Mouse (Mus musculus) fat pad, adult 2 months (tissue): ENCODE measurements around the gene Syngr3.
"Not testable (repeated sequence)": the region's sequence is repeated elsewhere in the genome, so short reads cannot be mapped to it uniquely, and the experiment has no call there.

ENCODE experiments used
- DNase-seq: peaks from one replicate; pipeline ENCODE4 v3.0.0-alpha.2; 2011; ENCODE audit warnings: low read depth, low spot score; ENCODE audit errors: extremely low read depth

The Syngr3 gene

DNA sequence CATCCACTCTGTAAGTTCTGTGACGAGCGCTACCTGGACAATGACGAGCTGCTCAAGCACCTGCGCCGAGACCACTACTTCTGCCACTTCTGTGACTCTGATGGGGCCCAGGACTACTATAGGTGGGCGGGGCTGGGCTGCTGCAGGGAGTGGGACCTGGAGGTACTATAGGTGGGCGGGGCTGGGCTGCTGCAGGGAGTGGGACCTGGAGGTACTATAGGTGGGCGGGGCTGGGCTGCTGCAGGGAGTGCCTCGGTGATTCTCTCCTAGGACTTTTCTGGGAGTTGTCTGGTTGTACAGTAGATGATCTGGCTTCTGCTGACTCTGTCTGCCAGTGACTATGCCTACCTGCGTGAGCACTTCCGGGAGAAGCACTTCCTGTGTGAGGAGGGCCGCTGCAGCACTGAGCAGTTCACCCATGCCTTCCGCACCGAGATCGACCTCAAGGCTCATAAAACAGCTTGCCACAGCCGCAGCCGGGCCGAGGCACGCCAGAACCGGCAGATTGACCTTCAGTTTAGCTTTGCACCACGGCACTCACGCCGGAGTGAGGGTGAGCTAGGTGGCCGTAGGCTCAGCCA lies 12.2 kb downstream of the Syngr3 start:
- DNase-seq, result no peak

DNA sequence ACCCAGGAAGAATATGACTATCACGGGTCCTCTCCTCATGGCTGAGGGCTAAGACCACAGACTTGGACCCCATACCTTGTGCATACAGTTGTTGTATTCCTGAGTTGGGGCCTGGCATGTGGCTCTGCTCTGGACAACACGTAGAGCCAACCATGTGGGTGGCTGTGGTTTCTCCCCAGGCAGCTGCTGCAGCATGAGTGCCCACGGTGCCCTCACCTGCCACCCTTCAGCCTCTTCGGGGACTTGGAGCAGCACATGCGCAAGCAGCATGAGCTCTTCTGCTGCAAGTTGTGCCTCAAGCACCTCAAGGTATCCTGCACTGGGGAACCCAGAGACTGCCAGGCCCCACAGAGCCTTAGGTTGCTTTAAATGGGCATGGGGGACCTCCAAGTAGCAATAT lies 12.9 kb downstream of the Syngr3 start:
- no peak for DNase-seq

DNA sequence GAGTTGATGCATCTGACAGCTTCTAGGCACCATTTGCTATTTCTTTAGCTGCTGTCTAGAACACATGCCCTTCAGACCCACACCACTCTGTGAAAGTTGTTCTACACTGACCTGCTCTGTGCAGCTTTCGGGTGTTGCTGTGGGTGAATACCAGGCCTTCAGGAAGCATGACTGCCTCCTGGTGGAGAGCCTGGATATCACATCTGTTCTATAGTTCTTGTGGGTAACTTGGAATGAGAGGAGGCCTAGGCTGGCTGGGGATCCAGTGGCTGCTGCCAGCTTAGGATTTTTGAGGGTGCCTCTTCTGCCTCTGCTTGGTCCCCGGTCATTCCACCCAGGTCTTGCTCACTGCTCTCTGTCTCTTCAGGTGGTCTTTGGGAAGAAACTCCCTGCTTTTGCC lies 13.6 kb downstream of the Syngr3 start:
- no peak for DNase-seq

DNA sequence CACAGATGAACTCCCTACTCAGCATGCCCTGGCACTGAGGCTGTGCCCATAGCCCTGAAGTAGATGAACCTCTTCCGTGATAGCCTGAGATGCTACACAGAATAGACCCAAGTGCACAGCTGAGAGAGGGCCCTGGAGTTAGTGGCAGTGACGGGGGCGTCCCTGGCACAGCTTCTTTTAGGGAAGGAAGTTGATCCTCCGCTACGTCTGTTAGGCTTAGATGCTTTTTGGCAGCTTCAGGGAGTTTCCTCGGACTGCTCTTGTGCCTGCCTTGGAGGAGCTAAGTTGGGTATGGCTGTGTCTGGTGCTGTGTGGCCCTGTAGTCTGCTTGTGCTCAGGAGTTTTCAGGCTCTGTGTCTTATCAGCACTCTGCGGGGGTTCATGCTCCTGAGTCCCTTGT lies 15.5 kb downstream of the Syngr3 start:
- DNase-seq, result no peak

DNA sequence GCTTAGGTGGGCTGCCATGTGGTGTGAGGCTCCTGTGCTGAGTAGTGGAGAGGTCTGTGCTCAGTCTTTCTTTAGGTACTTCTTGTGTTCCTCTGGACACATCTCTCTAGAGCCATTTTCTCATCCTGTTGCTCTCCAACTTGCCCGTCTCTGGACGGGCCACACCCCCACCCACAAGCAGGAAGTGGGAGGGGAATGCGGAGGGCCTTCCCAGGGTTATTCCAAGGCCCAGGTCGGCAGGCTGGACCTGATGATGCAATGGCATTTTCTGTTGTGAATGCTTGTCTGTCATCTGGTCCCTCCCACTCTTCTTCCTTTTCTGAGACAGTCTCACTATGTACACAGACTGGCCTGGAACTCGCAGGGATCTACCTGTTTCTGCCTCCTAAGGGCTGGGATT lies 17.6 kb downstream of the Syngr3 start:
- DNase-seq, result no peak

DNA sequence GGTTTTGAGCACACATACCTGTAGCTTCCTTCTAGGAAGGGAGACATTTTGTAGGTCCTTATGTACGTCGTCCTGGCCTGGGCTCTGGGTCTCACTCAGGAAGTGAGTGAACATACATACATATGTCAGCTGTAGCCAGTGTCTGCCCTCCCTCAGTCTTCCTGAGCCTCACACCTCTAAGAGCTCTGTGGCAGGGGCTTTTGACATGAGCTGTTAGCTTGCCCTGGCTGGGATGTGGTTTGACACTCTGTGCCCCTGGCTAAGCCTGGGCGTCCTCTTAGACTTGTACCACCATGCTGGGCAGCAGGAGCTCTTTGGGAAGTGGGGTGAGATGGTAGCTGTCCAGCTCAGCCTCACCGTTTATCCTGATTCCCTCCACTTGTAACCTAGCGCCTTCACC lies 18.4 kb downstream of the Syngr3 start:
- no peak for DNase-seq

DNA sequence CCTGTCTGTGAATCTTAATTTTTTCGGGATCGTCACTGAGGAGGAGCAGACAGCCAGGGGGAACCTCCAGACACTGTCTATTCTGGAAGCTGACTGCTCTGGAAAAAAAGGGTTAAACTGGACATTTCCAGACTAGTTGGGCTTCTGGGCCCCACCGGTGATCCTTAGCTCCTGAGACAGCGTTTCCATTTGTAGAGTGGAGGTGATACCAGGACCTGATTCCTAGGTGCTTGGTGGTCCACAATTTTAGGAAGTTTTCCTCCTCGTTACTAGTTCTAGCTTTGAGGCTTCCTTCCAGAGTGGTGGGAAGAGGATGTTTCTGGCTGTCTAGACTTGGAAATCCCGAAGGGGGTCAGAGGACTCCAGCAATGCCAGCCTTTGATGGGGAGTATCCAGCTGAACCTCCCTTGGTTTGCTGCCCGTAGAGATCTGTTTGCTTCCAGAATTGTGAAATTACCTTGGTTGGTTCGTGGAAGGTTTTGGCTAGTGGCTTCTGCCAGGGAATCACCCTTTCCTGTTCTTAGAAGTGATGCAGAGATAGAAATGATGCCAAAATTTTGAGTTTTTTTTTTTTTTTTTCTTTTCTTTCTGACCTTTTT lies 19.4 kb downstream of the Syngr3 start:
- DNase-seq, result no peak

DNA sequence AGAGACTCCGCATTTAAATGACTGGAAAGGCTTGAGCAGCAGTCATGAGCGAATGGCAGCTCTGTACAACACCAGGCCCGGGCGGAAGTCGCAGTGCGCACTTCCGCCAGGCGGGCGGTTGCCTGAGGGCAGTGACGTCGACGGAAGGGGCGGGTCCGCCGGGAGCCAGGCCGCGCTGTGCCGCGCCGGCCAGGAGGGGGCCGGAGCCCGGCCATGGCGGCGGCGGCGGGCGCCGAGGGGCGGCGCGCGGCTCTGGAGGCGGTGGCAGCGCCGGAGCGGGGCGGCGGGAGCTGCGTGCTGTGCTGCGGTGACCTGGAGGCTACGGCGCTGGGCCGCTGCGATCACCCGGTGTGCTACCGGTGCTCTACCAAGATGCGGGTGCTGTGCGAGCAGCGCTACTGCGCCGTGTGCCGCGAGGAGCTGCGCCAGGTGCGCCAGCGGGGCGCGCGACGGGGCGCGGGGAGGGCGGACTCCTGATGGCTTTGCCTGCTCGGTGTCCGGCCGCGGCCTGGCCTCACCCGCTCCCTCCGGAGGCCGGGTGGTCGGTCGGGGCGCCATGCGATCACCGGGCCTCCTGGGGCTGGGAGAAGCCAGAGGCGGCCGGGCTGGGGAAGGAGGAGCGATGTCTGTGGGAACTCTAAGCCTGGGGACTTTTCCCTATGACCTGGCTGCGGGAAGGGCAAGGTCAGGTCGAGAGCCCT lies 20.1 kb downstream of the Syngr3 start, which contains the start of gene Zfp598:
Gene Zfp598 (plus strand): TSS at position 143 of the 701 bp plus-strand sequence.
- no peak for DNase-seq

DNA sequence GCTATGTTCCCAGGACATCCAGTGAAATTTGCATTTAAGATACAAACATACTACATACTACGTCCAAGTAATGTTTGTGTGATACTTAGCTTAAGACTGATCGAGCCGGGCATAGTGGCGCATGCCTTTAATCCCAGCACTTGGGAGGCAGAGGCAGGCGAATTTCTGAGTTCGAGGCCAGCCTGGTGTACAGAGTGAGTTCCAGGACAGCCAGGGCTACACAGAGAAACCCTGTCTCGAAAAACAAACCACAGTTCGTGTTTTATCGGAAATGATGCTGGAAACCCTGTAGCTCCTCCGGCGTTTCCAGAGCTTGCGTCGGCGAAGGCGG lies 20.6 kb downstream of the Syngr3 start:
- not testable (repeated sequence) for DNase-seq

DNA sequence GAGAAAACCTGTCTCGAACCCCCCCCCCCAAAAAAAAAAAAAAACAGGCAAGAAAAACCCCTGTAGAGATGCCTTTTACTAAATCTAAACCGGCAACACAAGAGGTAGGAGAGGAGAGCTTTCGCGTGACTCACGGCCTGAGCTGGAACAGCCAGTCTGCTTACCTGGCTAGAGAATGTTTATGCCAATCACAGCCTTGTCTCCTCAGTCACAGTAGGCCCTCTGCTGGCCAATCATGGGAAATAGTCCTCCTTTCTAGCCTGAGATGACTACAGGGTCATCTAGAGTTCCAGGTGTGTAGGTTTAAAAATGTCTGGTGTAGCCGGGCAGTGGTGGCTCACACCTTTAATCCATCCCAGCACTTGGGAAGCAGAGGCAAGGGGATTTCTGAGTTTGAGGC lies 22.3 kb downstream of the Syngr3 start:
- peak; percentile 51 for DNase-seq

DNA sequence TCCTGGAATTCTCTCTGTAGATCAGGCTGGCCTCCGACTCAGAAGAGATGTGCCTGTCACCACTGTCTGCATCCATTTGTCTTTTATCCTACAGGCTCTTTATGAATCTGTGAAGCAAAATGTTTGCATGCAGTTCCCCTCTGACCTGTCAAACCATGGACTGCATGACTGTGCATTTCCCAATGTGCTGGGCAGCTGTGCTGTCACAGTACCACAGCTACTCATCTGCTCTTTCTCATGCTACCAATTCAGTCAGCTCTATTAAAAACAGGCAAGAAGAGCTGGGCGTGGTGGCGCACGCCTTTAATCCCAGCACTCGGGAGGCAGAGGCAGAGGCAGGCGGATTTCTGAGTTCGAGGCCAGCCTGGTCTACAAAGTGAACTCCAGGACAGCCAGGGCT lies 22.7 kb downstream of the Syngr3 start:
- not testable (repeated sequence) for DNase-seq

DNA sequence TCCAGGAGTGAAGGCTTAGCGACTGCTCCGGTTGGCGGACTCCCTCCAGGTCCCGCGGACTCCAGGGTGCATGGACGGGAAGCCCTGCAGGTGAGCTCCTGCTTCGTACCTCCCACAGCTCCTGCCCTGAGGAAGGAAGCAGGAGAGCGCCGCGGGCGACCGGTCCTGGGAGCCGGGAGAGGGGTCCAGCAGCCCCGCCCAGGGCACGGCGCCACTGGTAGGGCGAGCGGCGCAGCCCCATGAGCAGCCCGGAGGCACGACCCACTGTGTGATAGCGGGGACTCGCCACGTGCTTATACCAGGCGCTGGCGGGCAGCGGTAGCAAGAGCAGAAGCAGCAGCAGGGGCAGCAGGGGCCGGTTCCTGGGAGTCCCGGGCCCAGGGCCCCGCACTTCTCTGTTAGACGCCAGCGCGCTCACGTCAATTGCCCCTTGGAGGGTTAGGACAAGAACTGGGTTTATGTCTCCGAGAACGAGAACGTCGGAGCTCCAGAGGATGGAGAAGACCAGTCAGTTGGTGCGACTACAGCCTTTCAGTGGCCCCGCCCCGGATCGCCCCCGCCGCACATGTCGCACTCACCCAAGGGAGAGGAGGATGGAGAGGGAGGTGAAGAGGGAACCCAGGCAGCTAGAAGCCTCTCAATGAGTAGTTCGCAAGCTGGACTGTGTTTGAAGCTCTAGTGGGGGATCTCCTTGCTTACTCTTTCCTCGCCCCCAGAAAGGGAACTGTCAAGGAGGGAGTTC lies 31.6 kb downstream of the Syngr3 start, which contains the start of gene Npw:
Gene Npw (minus strand): TSS at position 441 of the 742 bp plus-strand sequence.
- no peak for DNase-seq

DNA sequence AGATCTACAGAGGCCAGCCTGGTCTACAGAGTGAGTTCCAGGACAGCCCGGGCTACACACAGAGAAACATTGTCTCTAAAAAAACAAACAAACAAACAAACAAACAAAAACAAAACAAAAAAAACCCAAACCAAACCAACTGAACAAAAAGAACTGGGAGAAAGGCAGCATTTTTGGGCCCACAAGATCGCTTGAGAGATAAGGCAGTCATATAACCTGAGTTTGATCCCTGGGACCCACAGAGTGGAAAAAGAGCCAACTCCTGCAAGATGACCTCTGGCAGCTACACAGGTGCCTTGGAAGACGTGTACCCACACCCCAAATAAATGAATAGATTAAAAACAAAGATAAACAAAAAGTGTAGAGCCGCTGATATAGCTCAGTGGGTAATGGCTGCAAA lies 34.8 kb downstream of the Syngr3 start:
- no peak for DNase-seq

DNA sequence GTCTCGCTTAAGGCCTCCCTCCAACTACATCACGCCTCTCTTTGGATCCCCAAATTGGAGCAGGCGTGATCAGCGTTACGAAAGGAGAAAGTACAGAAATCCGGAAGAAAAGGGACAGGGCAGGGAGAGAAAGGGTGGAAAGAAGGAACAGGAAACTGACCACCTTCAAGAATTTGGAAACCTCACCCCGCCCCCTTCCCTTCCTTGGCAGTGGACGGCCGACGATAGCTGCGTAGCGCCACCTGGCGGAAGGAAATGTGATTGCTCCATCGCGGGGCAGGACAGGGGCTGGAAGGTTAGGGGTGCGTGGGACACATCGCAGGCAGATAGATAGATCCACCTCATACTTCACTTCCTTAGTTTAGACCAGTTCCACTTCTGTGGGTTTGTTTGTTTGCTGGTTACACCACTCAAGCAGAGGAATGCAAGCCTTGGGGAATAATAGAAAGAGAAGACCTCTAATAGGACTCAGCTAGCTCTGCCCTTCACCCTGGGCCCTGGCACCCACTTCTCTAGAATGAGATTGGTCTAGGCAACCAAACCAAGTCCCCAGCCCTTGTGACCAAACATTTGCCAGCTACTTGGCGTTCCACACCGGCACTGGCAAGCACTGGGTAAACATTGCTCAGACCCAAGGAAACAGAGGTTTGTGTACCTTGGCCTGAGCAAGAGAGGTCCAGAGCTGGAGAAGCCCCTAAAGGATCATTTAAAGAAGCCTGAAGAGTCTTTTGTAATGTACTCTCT lies 35.6 kb downstream of the Syngr3 start:
- no peak for DNase-seq

DNA sequence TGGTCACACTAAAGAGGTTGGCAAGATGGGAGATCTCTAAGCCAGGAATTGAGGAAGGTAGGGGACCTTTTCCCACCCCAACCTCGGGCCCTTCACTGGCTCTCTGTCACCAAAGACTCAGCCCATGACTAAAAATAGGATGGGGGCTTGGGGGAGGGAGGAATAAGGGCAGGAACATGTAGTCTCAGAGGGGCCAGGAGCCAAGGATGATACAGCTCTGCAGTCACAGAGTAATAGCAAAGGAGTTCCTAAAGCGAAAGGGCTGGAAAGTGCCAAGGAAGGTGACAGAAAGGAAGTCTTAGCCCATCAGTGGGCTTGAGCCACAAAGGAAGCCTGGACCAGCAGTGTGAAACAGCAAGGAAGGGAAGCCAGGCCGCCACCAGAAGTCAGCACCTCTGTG lies 37.9 kb downstream of the Syngr3 start:
- no peak for DNase-seq

DNA sequence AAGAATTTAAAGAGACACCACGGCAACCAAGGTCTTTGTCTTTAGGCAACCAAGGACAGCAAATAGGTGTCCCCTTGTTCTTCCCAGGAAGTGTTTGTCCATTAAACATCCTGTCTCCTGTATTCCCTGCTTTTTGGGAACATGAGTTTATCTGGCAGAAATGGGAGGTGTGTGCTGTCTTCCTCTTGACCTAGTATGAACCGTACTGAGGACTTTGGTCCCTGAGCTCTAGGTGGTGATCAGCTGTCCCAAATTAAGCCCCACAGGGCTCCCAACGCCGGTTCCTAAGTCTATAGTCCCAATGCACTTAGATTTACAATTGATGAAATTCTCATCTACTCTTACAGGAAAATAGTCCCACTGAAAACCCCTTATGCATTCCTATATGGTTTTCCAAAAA lies 39.0 kb downstream of the Syngr3 start:
- DNase-seq, result no peak

DNA sequence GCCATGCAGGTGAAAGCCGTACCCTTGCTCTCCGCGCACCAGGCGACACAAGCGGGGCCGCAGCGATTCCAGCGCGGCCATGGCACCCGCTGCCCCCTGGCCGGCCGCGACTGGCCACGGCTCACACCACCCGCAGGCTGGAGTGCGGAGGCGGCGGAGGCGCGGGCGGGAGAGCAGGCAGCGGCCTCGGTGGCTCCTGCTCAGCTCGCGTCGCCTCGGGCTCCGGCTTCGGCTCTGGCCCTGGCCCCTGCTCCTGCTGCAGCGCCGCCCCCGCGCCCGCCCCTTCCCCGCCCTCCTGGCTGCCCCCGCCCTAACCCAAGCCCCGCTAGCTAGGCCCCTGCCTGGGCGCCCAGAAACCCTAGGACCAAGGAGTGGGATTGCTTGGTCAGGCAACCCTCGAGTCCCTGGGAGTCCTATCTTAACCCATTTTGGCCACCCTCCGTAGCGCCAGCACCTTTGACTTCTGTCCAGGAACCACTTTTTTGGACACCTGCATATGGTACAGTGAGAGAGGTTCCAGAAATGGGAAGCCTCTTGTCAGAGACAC lies 39.6 kb downstream of the Syngr3 start, which contains the start of gene Slc9a3r2:
Gene Slc9a3r2 (minus strand): TSS at position 258 of the 547 bp plus-strand sequence.
- no peak for DNase-seq

DNA sequence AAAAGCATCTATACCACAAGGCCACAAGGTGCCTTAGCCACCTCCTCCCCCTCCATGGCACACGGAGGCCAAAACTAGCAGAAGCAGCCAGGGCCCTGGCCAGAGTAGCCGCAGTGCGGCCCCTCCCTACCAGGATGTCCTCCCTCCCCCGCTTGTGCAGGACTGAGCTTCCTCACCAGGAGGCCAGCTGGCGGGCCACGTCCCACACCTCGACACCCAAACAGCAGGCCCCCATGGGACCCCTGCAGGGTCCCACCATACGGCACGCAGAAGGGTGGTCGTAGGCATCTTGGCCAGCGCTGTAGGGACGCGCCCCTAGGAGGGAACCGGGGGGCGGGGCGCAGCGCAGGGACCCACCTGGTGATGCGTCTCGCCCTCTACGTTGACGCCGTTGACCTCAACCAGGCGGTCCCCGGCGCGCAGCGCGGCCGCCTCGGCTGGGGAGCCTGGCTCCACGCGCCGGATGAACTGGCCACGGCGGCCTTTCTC lies 40.1 kb downstream of the Syngr3 start:
- DNase-seq, result no peak

DNA sequence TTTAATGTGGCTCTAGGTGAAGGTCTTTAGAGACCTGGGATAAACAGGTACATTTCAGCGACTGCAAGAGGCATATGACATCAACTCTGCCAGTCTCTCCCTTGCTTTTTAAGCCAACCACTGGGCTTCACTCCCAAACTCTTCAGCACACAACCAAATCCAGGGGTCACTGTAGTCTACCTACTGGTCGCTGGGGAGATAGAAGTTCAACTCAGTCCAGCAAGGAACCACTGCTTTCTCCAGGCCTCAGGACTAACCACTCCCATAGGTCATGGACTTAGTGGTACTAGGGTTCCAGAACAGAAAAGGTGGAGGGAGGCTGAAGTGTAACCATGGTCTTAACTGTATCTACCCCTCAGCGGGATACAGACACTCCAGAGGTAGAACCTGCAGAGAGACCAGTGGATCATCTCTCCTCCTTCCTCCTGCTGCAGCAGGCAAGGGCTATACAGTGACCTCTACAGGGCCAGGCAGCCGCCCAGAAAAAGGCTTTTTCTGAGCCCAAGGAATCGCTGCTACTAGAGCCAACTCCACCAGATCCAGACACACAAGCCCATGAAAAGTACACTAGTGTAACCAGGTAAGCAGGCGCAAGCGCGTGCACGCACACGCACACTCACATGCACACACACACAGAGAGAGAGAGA lies 40.9 kb downstream of the Syngr3 start:
- DNase-seq, result no peak

DNA sequence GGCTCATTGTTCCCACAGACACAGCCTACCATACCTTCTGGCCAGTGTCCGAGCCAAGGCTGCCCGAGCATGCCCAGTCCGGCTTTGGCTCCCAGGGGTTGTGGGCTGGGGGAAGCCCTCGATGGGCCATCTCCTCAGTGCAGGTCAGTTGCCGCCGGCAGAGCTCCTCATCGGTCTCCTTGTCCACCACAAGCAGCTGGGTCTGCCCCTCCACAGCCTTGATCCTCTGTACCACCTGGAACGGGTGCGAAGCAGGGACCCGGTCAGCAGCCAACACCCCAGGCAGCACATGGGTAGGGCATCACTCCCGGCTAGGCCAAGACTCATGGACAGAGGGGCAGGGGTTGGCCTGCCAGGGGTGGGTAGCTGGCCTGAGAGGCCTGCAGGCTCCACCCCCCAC lies 42.3 kb downstream of the Syngr3 start:
- no peak for DNase-seq
